Mouse (Mus musculus) T-cell, adult 2 months (primary cell): ENCODE data around the gene Frmd4a.

Experiments used
- DNase-seq: peaks from one replicate; pipeline ENCODE4 v3.0.0; 2022; ENCODE audit warnings: low spot score

The Frmd4a gene

DNA sequence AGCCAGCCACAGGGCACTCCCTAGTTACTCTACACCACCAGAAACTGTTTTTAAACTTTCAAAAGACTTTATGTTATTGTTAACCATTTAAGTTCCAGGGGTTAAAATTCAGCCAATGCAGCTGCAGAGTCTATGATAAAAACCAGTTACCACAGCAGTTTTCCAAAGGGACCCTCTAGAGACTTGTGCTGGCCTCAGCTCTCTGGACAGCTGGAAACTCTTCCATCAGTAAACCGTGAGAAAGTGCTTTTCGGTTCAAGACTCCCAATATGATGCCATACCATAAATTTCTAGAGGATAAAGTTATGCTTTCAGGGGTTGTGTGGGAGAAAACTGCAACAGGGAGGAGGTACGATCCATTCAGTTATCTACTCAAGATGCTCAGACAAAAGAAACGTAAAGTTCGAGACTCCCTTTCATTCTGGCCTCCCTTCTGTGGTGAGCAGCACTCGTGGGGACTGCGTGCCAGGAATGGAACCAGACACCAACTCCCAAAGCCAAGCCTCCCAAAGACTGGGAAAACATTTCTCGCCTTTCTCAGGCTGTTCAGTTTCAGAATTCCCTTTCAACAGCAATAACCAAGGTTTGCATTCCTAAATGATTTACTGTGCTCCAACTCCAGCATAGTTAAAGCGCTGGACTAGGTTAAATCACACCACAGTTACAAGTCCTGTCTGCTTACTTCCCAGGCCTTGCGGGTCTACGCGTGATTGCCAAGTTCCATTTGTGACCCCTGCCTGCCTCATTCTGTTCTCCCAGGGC, 603.3 kb downstream of the Frmd4a start:
- no peak for DNase-seq

DNA sequence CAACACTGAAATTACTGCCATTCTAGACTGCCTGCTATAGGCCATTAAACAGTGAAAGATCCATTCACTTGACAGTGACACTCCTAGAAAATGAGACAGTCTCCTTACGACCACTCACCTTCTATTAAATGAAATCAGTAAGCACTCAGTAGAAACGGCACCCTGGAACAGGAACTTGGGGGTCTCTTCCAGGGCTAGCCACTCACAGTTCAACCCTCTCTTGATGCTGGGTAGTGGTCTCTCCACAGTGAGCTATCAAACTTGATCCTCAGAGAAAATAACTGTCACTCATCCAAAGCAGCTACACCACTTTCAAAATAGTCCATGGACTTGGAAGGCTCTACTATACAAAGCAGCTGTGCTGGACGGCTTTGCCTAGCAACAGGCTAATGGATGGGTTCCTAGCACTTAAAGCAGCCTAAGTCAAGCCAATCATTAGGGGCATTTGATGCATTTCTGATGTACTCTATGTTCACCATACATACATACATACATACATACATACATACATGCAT, 604.0 kb downstream of the Frmd4a start:
- no peak for DNase-seq

DNA sequence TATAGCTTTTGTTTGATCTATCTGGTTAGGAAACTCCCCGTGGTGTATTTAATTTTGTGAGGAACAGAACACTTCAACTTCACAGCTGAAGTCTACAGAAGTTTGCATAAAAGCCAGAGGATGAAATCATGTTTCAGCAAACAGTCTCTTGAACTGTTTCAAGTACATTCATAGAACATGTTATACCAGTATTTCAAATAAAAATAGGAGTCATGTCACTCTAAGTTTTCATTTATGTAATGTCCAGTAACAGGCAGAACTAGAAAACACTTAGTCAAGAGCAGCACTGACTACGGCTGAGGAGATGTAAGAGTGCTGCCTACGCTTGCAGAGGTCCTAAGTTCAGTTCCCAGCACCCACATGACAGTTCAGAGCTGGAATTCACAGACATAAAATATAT, 609.4 kb downstream of the Frmd4a start:
- DNase-seq = no peak

DNA sequence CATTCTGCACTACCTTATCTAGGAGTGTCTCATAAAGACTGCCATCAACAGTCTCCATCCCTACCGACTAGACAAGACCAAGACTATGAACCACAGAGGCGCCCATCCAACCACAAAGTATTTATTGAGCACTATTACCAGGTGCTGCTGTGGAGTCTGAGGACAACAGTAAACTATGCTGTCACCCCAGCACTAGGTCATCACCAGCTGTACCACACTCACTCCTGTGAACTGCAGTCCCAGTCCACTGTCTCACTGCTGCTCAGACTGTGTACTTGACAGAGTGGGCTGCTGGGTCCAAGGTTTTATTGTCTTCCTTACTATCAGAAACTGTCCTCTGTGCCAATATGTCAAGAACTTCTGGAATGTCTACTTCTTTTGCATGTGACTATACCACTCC, 611.4 kb downstream of the Frmd4a start:
- DNase-seq = no peak

DNA sequence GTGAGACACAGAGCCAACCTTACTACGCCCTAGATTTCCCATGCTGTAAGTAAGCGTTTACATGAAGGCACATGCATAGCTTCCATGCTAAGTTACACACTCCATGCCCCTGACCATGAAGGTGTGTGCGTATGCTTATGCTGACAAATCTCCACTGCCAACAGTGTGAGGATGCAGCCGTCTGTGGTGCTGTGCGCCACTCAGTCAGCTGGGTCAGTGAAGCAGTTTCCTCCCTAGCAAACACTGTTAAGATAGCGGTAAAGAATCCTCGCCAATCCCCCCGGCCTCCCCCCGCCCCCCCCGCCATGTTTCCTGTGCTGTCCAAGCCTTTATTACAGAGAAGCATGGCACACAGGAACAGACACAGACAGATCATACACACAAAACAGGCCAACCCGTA, 612.0 kb downstream of the Frmd4a start:
- DNase-seq = no peak

DNA sequence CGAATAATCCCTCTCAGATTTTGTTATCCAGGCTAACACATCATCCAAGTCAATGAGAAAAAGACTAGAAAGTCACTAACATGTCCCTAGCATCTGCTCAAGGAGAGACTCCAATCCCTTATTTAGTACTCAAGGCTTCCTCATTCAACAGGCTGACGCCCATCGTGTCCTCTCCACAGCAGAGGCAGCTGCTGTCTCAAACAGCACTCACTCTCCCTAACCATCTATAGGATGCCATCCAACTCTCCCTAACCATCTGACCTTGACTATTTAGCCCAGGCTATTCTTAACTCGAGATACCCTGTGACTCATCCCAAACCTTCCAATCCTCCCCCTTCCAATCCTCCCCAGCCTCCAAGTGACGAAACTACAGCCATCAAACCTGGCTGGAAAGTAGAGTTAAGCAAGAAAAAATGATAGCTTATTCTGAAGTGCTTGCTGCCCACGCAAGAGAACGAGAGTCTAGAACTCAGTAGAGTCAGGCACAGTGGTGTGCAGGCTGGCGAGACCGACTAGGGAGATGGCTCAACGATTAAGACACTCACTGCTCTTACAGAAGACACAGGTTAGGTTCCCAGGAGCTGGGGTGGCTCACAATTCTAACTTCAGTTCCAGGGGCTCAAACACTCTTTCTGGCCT, 612.8 kb downstream of the Frmd4a start:
- no peak for DNase-seq

DNA sequence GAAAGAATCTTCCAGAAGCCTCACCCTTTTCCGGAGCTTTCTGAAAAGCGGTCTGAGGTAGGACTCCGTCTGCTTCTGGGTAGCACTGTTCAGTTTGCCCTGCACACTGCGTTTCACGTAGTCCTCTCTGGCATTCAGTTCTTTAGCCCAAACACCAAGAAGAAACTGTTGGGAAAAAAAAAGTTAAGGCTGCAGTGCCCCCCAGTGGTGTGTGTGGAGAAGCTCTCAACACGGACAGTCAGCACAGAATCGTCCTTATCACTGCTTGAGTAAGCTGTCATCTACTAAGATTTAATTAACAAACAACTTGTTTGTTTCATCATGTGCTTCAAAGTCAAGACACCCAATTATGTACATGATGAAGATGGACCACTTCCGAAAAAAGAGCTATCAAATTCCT, 618.3 kb downstream of the Frmd4a start:
- DNase-seq = no peak

DNA sequence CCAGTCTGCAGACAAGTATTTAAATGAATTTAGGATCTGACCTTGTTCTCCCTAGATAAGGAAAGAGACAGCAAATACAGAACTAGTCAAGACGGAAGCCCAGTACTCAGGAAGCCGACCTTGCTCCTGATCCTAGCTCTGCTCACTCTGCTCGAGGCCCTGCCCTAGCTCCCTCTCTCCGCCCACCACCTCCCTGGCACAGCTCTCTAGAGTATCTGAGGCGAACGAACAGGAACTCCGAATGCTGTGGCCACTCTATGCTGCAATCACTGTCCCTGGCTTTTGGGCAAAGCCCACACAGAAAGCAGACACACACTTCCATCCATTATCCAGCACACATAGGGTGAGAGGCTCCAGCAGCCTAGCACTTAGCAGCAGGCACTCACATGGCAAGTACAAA, 619.1 kb downstream of the Frmd4a start:
- no peak for DNase-seq

DNA sequence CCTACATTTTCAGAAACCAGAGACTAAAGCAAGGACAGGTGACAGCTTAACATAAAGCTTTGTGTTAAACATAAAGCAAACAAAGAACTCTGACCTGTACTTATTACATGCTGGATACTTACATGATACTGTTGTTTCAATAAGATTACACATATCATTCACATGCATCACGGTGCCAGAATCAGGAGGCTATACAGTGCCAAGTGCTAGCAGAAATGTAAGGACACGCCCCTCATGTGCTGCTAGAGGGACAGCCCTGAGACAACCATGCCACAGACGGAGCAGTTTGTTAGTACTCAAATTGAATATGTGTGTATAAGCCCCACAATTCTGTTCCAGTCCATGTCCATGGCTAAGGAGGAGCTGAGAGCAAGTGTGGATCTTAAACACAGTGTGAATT, 620.7 kb downstream of the Frmd4a start:
- DNase-seq = no peak

DNA sequence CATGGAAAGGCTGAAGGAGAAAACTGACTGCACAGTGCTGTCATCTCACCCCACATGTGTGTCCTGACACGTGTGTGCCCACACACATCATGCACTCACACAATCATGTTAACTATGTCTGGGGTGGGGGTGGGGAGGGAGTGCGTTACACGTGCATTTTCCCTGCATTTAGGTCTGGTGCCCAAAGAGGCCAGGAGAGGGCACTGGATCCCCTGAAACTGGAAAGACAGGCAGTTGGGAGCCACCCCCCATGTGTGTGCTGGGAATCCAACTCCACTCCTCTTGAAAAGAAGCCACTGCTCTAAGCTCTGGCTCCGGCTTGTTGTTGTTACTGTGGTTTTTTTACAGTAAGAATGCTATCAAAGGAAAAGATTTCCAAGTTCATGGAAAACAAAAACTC, 627.5 kb downstream of the Frmd4a start:
- no peak for DNase-seq

DNA sequence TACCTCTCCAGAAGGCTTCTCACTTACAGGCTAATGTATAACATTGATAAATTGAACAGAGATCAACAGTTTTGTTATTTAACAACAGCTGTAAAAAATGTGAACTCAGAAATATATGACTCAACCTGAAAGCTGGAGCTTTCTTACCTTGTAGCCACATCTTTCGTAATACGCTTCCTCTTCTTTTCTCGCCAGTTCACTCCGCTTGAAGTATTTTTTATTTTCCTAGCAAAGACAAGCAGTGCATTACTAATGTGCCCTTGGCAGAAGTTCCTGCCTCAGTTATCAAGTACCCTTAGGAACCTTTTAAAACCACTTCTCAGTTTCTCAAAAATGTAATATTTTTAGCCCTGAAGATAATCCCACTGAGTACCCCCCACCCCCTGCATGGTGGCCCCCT, 630.6 kb downstream of the Frmd4a start:
- no peak for DNase-seq

DNA sequence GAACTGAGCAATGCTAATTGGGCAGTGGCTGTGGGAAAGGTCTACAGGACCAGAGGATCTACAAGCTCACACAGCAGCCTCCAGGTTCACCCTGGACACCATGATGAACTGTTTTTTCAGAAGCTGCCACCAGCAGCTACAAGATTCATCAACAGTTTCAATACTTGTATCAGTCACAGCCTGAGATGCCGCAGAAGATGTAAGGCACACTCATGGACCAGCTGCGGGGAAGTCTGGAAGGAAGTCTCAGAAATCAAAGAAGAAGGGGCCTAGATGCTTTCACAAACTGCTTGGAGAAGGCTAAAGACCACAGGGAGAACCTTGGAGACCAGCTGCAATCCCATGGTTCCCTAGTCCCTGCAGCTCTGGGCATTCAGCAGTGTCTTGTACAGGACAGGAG, 632.1 kb downstream of the Frmd4a start:
- DNase-seq = no peak

DNA sequence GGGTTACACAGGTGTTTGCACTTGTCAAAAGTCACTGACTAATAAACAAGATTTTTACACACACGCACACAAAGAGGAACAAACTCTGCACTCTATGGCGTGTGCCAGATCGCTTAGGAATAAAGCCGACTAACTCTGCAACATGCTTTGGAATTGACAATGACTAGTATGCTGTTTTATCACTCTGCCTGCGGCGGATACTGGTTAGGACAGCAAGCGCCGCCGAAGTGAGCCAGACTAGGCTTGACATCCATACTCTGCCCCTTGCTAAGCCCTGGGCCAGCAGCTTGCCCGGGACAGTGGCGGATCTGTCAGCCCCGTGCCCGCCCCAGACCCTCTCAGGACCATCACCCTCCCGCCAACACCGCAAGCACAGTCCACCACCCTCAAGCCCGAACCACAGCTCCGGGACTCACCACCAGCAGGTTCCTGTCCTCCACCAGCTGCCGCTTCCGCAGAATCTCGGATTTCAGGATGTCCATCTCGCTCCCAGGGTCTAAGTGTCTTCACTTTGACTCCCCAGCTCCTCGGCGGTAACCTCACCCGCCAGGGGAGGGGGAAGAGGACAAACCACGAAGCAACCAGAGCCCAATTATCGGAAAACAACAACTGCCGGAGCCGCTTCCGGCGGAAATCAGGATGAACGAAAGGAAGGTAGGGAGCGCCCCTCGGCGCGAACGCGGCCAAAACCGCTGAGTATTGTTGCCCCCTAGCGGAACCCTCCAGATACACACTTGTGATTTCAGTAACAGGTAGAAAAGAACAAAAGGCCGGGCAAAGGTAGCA, 634.2 kb downstream of the Frmd4a start, which contains the start of gene Prpf18:
Gene Prpf18 (minus strand): TSS at position 614 of the 786 bp plus-strand sequence.
- DNase-seq = peak; percentile 93

DNA sequence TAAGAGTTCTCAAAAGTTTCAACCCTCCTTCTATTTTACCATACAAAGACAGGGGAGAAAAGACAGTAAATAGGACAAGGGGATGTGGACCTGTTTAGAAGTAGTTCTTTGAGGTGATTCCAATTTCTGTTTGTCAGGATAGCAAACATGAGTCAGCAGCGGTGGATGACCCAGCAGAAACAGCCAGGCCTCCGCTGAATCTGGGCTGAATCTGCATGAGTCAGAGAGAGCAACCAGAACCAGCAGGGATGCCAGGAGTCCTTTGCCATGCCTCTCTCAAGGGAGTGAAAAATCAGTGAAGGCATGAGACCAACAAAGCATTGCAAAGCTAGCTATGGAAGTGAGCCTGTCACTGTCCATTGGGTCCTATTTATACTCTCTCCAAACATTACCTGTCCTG, 643.2 kb downstream of the Frmd4a start:
- DNase-seq = no peak
